In genomic region chr8:124281700-124282541, GRCm38 (mm10) we compare ENCODE assay signal across 8 mouse cellular contexts. TPM values are rescaled to one million over a fixed set of nuclear protein-coding genes. Genes with fewer than 3 reads are reported as not detected.
DNase-seq lines count a peak whose midpoint lies in the region; ATAC-seq and TF ChIP-seq lines count a peak whose summit lies in the region.
"Had no signal": no experiment of that assay in that cellular context is flagged by ENCODE, and none has a peak within 500 bp of the region (broad histone marks: within the 10 kb centered on the region; RNA-seq: fewer than 3 reads in every experiment).

No protein-coding gene starts in this region.

- peak overlapping the region; percentile 62 for H3K27ac ChIP-seq in forebrain, embryonic 12.5 days
- H3K27ac ChIP-seq in lung, postnatal 0 days (ENCODE audit: low read length), result no peak overlapping the region
- H3K27ac ChIP-seq: limb, embryonic 10.5 days had no signal

- no peak for TF ChIP-seq EP300 in lung, postnatal 0 days (IDR thresholded peaks at IDR 0.05)

- 68% methylated on average over 11 of the region's 11 CpGs for WGBS in forebrain, embryonic 12.5 days
- WGBS in lung, postnatal 0 days, result 56% methylated on average over 11 of the region's 11 CpGs

- no peak overlapping the region; the same call in 1 of the 2 replicates for H3K9ac ChIP-seq in forebrain, embryonic 12.5 days
- H3K9ac ChIP-seq in lung, postnatal 0 days (replicated peaks; ENCODE audit: low read depth), result no peak overlapping the region

- ATAC-seq in forebrain, embryonic 12.5 days (ENCODE audit: low FRiP score), result no peak
- peak; percentile 46; the same call in 1 of the 2 replicates for ATAC-seq in megakaryocyte, adult 5-6 weeks (ENCODE audit: poor library complexity, severe bottlenecking)
- ATAC-seq in lung, postnatal 0 days, result no peak

- DNase-seq in A20 (ENCODE audit: low read depth, low spot score), result peak; percentile 67
- DNase-seq in MN1 (ENCODE audit: low spot score), result peak; percentile 40
- no peak for DNase-seq in right cerebral cortex, adult 2 months (ENCODE audit: low spot score in 2 of 2)
- no peak for DNase-seq in lung, postnatal 0 days (ENCODE audit: low spot score)
- DNase-seq in lung, postnatal 14 days, result no peak

- no peak overlapping the region for H3K4me3 ChIP-seq in forebrain, embryonic 12.5 days (replicated peaks)
- no peak overlapping the region for H3K4me3 ChIP-seq in lung, postnatal 0 days (ENCODE audit: low read depth, low read length)
- H3K4me3 ChIP-seq: limb, embryonic 10.5 days had no signal

- H3K27me3 ChIP-seq in forebrain, embryonic 12.5 days, result no peaks in the 10 kb centered on the region
- no peaks in the 10 kb centered on the region for H3K27me3 ChIP-seq in lung, postnatal 0 days (replicated peaks; ENCODE audit: insufficient read depth, low read length)

- H3K4me2 ChIP-seq in forebrain, embryonic 12.5 days, result no peak overlapping the region
- H3K4me2 ChIP-seq in lung, postnatal 0 days (replicated peaks; ENCODE audit: low read depth, low read length), result no peak overlapping the region

- H3K4me1 ChIP-seq in forebrain, embryonic 12.5 days, result peaks cover 94% of the 10 kb centered on the region
- no peaks in the 10 kb centered on the region; the same call in none of the 2 replicates for H3K4me1 ChIP-seq in lung, postnatal 0 days (ENCODE audit: insufficient read depth, low read depth, low read length)

- H3K9me3 ChIP-seq in forebrain, embryonic 12.5 days, result no peaks in the 10 kb centered on the region
- H3K9me3 ChIP-seq in lung, postnatal 0 days (ENCODE audit: low read length), result no peaks in the 10 kb centered on the region
- H3K9me3 ChIP-seq: limb, embryonic 10.5 days had no signal

- no peak for TF ChIP-seq CTCF in lung, postnatal 0 days (IDR thresholded peaks at IDR 0.05)

- H3K36me3 ChIP-seq in forebrain, embryonic 12.5 days (replicated peaks), result no peaks in the 10 kb centered on the region
- no peaks in the 10 kb centered on the region for H3K36me3 ChIP-seq in lung, postnatal 0 days (ENCODE audit: insufficient read depth, low read length)

RNA-seq across cellular contexts. Expression of gene Galnt2, which starts 50.7 kb away (rescaled TPM):
- polyA plus RNA-seq in forebrain, embryonic 12.5 days (2016; fragmentation: Nextera tagmentation; extraction: Ambion mirVana), result 62.5 and 71.8 TPM in 2 replicates
- total RNA-seq in megakaryocyte, adult 5-6 weeks (2015), result 31.3 and 61.1 TPM in 2 replicates
- 15.5 and 20.4 TPM in 2 replicates for total RNA-seq in megakaryocyte, adult 5-6 weeks (2017)
- 54.3 and 66.2 TPM in 2 replicates for polyA plus RNA-seq in lung, postnatal 0 days (2015; fragmentation: Nextera tagmentation; extraction: Ambion mirVana)

Comparison
In these comparisons a context has a peak if more than half of its experiments do, and no peak if none do; other contexts are left out.
1. DNase-seq: peak in A20 (single experiment) and MN1 (single experiment); none in right cerebral cortex, adult 2 months (0 of 2), lung, postnatal 0 days (single experiment) and lung, postnatal 14 days (single experiment).